Mouse (Mus musculus): ENCODE results near the gene Zfp39. TPM values are rescaled to one million over a fixed set of nuclear protein-coding genes. Genes with fewer than 3 reads are reported as not detected.

Zfp39 gene
- polyA plus RNA-seq, 1 experiment from 2014 or later, result 1.5 TPM

GRCm38 (mm10) chr11:58897485-58897884 is 6.5 kb downstream of the Zfp39 start:
- peaks cover 59% of the 10 kb centered on the region for H3K36me3 ChIP-seq (ENCODE audit: control insufficient read depth, insufficient read depth)
- 85% methylated on average over 6 of the region's 6 CpGs for WGBS
- ATAC-seq, result no peak

DNA sequence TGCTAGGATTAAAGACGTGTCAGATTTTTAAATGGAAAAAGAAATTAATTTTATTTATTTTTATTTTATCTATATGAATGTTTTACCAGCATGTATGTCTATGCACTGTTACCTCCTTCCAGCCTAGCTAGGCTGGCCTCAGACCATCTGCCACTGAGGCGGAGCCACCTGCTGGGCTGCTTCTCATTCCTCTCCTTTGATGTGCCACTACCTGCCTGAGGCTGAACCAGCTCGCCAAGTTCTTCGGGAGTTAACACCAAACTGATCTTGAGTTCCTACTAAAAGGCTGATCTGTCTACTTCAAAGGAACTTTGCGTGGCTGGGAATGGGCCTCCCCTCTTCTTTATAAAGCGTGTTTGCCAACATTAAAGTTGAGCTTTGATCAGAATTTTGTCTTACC is 9.6 kb downstream of the Zfp39 start:
- no peak overlapping the region for H3K9ac ChIP-seq (ENCODE audit: low read depth, low read length)
- no peaks in the 10 kb centered on the region for H3K9me3 ChIP-seq (ENCODE audit: control insufficient read depth)
- ATAC-seq, result no peak
- H3K4me1 ChIP-seq (replicated peaks; ENCODE audit: control insufficient read depth, insufficient read depth, low read length), result no peaks in the 10 kb centered on the region
- TF ChIP-seq CTCF (IDR thresholded peaks at IDR 0.05; ENCODE audit: low read depth), result 0 out of 2 replicates have a peak, but pooled peaks have one; percentile 4
- H3K27me3 ChIP-seq (replicated peaks; ENCODE audit: control insufficient read depth, insufficient read depth, low read length), result no peaks in the 10 kb centered on the region
- no peak overlapping the region for H3K27ac ChIP-seq (ENCODE audit: low read depth, low read length)
- H3K4me2 ChIP-seq (replicated peaks; ENCODE audit: low read depth), result no peak overlapping the region
- WGBS, result 76% methylated on average over 6 of the region's 6 CpGs
- H3K4me3 ChIP-seq (ENCODE audit: low read depth, low read length), result no peak overlapping the region
- peaks cover 69% of the 10 kb centered on the region for H3K36me3 ChIP-seq (ENCODE audit: control insufficient read depth, insufficient read depth)

More at GRCm38 (mm10) chr11:58897485-58897884, 6.5 kb downstream of the Zfp39 start:
- no peak for TF ChIP-seq CTCF (IDR thresholded peaks at IDR 0.05; ENCODE audit: low read depth)
- H3K9ac ChIP-seq (ENCODE audit: low read depth, low read length), result no peak overlapping the region
- no peaks in the 10 kb centered on the region for H3K4me1 ChIP-seq (replicated peaks; ENCODE audit: control insufficient read depth, insufficient read depth, low read length)
- H3K4me2 ChIP-seq (replicated peaks; ENCODE audit: low read depth), result no peak overlapping the region
- H3K4me3 ChIP-seq (ENCODE audit: low read depth, low read length), result no peak overlapping the region
- H3K27ac ChIP-seq (ENCODE audit: low read depth, low read length), result no peak overlapping the region
- H3K9me3 ChIP-seq (ENCODE audit: control insufficient read depth), result no peaks in the 10 kb centered on the region
- no peaks in the 10 kb centered on the region for H3K27me3 ChIP-seq (replicated peaks; ENCODE audit: control insufficient read depth, insufficient read depth, low read length)

DNA sequence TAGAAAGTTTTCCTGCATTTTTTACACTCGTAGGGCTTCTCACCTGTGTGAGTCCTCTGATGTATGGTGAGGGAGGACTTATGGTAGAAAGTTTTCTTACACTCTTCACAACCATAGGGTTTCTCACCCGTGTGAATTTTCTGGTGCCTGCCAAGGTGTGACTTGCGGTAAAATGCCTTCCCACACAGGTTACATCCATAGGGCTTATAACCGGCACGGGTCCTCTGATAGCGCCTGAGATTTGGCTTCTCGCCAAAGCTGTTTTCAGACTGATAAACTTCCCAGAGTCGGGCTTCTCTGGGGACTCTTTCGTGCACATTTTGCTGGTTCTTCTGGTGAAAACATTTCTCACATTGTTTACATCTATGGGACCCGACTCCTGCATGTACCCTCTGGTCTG is 13.5 kb downstream of the Zfp39 start:
- no peak overlapping the region for H3K4me2 ChIP-seq (replicated peaks; ENCODE audit: low read depth)
- no peaks in the 10 kb centered on the region for H3K4me1 ChIP-seq (replicated peaks; ENCODE audit: control insufficient read depth, insufficient read depth, low read length)
- H3K4me3 ChIP-seq (ENCODE audit: low read depth, low read length), result no peak overlapping the region
- ATAC-seq, result no peak
- TF ChIP-seq CTCF (IDR thresholded peaks at IDR 0.05; ENCODE audit: low read depth), result no peak
- H3K27me3 ChIP-seq (replicated peaks; ENCODE audit: control insufficient read depth, insufficient read depth, low read length), result no peaks in the 10 kb centered on the region
- H3K9ac ChIP-seq (ENCODE audit: low read depth, low read length), result no peak overlapping the region
- H3K27ac ChIP-seq (ENCODE audit: low read depth, low read length), result no peak overlapping the region
- WGBS, result 75% methylated on average over 10 of the region's 10 CpGs
- H3K36me3 ChIP-seq (ENCODE audit: control insufficient read depth, insufficient read depth), result peaks cover 40% of the 10 kb centered on the region
- H3K9me3 ChIP-seq (ENCODE audit: control insufficient read depth), result no peaks in the 10 kb centered on the region

- H3K36me3 ChIP-seq (ENCODE audit: control insufficient read depth, insufficient read depth), result peaks cover 19% of the 10 kb centered on the region
- 77% methylated on average over 8 of the region's 8 CpGs for WGBS
- no peak for ATAC-seq
- H3K9me3 ChIP-seq (ENCODE audit: control insufficient read depth), result no peaks in the 10 kb centered on the region
- no peak overlapping the region for H3K4me3 ChIP-seq (ENCODE audit: low read depth, low read length)
- no peak for TF ChIP-seq CTCF (IDR thresholded peaks at IDR 0.05; ENCODE audit: low read depth)
- no peak overlapping the region for H3K4me2 ChIP-seq (replicated peaks; ENCODE audit: low read depth)
- H3K27ac ChIP-seq (ENCODE audit: low read depth, low read length), result no peak overlapping the region
- H3K27me3 ChIP-seq (replicated peaks; ENCODE audit: control insufficient read depth, insufficient read depth, low read length), result no peaks in the 10 kb centered on the region
- no peaks in the 10 kb centered on the region for H3K4me1 ChIP-seq (replicated peaks; ENCODE audit: control insufficient read depth, insufficient read depth, low read length)
- H3K9ac ChIP-seq (ENCODE audit: low read depth, low read length), result no peak overlapping the region
These were observed 20.3 kb downstream of the Zfp39 start for GRCm38 (mm10) chr11:58883756-58884155.

DNA sequence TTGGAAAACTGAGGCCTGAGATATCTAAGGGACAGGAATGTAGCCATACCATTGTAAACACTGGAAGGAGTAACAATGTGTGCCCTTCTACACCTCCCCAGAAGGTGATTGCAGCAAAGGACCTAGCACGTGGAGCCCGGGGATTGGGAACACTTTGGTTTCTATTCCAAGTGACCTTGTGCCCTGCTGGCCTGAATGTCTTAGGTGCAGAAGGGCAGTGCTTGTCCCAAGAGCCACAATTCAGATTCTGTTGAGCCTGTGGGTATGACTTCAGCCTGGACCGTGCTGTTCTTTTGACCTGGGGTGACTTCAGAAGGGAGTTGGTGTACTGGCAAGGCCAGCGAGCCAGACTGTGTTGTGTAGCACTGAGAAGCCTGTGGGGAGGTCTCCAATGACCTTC is 33.1 kb downstream of the Zfp39 start:
- H3K27ac ChIP-seq (ENCODE audit: low read depth, low read length), result no peak overlapping the region
- H3K4me3 ChIP-seq (ENCODE audit: low read depth, low read length), result no peak overlapping the region
- no peak overlapping the region for H3K9ac ChIP-seq (ENCODE audit: low read depth, low read length)
- no peaks in the 10 kb centered on the region; the same call in 1 of the 2 replicates for H3K4me1 ChIP-seq (replicated peaks; ENCODE audit: control insufficient read depth, insufficient read depth, low read length)
- H3K4me2 ChIP-seq (replicated peaks; ENCODE audit: low read depth), result no peak overlapping the region
- 81% methylated on average over 4 of the region's 4 CpGs for WGBS
- no peaks in the 10 kb centered on the region for H3K27me3 ChIP-seq (replicated peaks; ENCODE audit: control insufficient read depth, insufficient read depth, low read length)
- TF ChIP-seq CTCF (IDR thresholded peaks at IDR 0.05; ENCODE audit: low read depth), result no peak
- H3K36me3 ChIP-seq (ENCODE audit: control insufficient read depth, insufficient read depth), result no peaks in the 10 kb centered on the region
- no peaks in the 10 kb centered on the region for H3K9me3 ChIP-seq (ENCODE audit: control insufficient read depth)
- ATAC-seq, result no peak

DNA sequence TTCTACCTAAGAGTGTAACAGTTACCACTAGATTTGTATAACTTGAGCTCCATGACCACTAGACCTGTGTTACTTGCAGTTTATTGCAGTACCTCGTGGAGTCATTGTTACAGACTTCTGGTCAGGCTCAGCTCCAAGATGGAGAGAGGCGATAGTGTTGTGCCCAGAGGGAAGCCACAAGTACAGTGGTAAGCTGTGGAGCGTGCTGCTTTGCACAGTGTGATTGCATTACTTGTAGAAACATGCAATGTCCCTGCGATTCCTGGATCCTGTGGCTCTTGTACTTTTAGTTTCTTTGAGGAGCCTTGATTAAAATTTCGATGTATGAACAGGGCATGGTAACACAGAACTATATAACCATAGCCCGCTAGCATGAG is 36.1 kb downstream of the Zfp39 start:
- TF ChIP-seq CTCF (IDR thresholded peaks at IDR 0.05; ENCODE audit: low read depth), result no peak
- ATAC-seq, result no peak
- peak overlapping the region; percentile 71; the same call in 1 of the 2 replicates for H3K4me3 ChIP-seq (ENCODE audit: low read depth, low read length)
- no peaks in the 10 kb centered on the region for H3K36me3 ChIP-seq (ENCODE audit: control insufficient read depth, insufficient read depth)
- H3K4me1 ChIP-seq (replicated peaks; ENCODE audit: control insufficient read depth, insufficient read depth, low read length), result no peaks in the 10 kb centered on the region; the same call in 1 of the 2 replicates
- peak overlapping the region; percentile 77 for H3K4me2 ChIP-seq (replicated peaks; ENCODE audit: low read depth)
- 65% methylated on average over 6 of the region's 6 CpGs for WGBS
- no peaks in the 10 kb centered on the region for H3K9me3 ChIP-seq (ENCODE audit: control insufficient read depth)
- no peaks in the 10 kb centered on the region for H3K27me3 ChIP-seq (replicated peaks; ENCODE audit: control insufficient read depth, insufficient read depth, low read length)
- no peak overlapping the region for H3K27ac ChIP-seq (ENCODE audit: low read depth, low read length)
- no peak overlapping the region for H3K9ac ChIP-seq (ENCODE audit: low read depth, low read length)
